Mouse (Mus musculus) MEL (cell line): ENCODE data around the gene Rora. TPM values are rescaled to one million over a fixed set of nuclear protein-coding genes. Genes with fewer than 3 reads are reported as not detected.

Source experiments
- DNase-seq: peaks from one replicate; pipeline ENCODE4 v3.0.0; 2011; ENCODE audit warnings: low read depth, low spot score
- H3K27ac ChIP-seq: 2 replicates; pipeline ENCODE4 v1.5.1; 2012; ENCODE audit warnings: low read depth, mild to moderate bottlenecking, control low read depth, low read length, moderate library complexity; ENCODE audit not compliant: control insufficient read depth
- H3K27me3 ChIP-seq, 2 experiments: fragments of 150-350 bp in 1 of 2; sonication (generic) in 1 of 2; 2 replicates each; pipeline ENCODE4 v1.6.1; 2012; ENCODE audit warnings: low read length in 2 of 2, mild to moderate bottlenecking in 2 of 2, improper control_type of control experiment in 1 of 2, moderate library complexity in 1 of 2; ENCODE audit not compliant: insufficient read depth in 2 of 2, control insufficient read depth in 1 of 2
- H3K36me3 ChIP-seq, 2 experiments: 2 replicates each; pipeline ENCODE4 v1.6.1; 2012 to 2014; ENCODE audit warnings: low read length in 2 of 2, improper control_type of control experiment in 1 of 2, inconsistent platforms in 1 of 2, mild to moderate bottlenecking in 1 of 2; ENCODE audit not compliant: insufficient read depth in 2 of 2, control insufficient read depth in 1 of 2
- H3K4me1 ChIP-seq, 2 experiments: fragments of 150-350 bp in 1 of 2; sonication (generic) in 1 of 2; 2 replicates each; pipeline ENCODE4 v1.6.1; 2012; ENCODE audit warnings: low read length in 2 of 2, improper control_type of control experiment in 1 of 2, mild to moderate bottlenecking in 1 of 2; ENCODE audit not compliant: insufficient read depth in 2 of 2, control insufficient read depth in 1 of 2
- H3K4me3 ChIP-seq, 2 experiments: fragments of 150-350 bp in 1 of 2; sonication (generic) in 1 of 2; 2 replicates each; pipeline ENCODE4 v1.5.1; 2012; ENCODE audit warnings: low read depth in 2 of 2, low read length in 2 of 2, mild to moderate bottlenecking in 2 of 2, moderate library complexity in 2 of 2, control low read depth in 1 of 2, improper control_type of control experiment in 1 of 2; ENCODE audit not compliant: control insufficient read depth in 1 of 2, insufficient read depth in 1 of 2
- H3K79me2 ChIP-seq: 2 replicates; pipeline ENCODE4 v1.6.1; 2012; ENCODE audit warnings: mild to moderate bottlenecking, low read length, moderate library complexity; ENCODE audit not compliant: control insufficient read depth, poor library complexity, insufficient read depth
- H3K9ac ChIP-seq: 2 replicates; pipeline ENCODE4 v1.6.1; 2012; ENCODE audit warnings: low read depth, mild to moderate bottlenecking, control low read depth, low read length, moderate library complexity; ENCODE audit not compliant: control insufficient read depth, poor library complexity, severe bottlenecking
- H3K9me3 ChIP-seq: fragments of 150-350 bp; sonication (generic); replicated peaks from 2 replicates; pipeline ENCODE4 v1.6.1; 2012; ENCODE audit warnings: mild to moderate bottlenecking, low read length, improper control_type of control experiment, moderate library complexity; ENCODE audit not compliant: insufficient read depth
- BHLHE40 ChIP-seq: IDR thresholded peaks from 2 replicates; pipeline ENCODE4 v1.6.1; 2012; ENCODE audit warnings: low read depth, mild to moderate bottlenecking, inconsistent platforms, low read length, improper control_type of control experiment, borderline replicate concordance
- CTCF ChIP-seq, 3 experiments: IDR thresholded peaks in 2 of 3; conservative IDR thresholded peaks in 1 of 3; 2 replicates each; pipeline ENCODE4 v1.5.1; 2011 to 2012; ENCODE audit warnings: low read length in 3 of 3, low read depth in 2 of 3, mild to moderate bottlenecking in 2 of 3, improper control_type of control experiment in 1 of 3, inconsistent platforms in 1 of 3, mixed read lengths in 1 of 3, moderate library complexity in 1 of 3; ENCODE audit not compliant: control insufficient read depth in 1 of 3, insufficient read depth in 1 of 3, poor library complexity in 1 of 3, severe bottlenecking in 1 of 3
- E2F4 ChIP-seq: IDR thresholded peaks from 2 replicates; pipeline ENCODE4 v1.6.1; 2011; ENCODE audit warnings: low read depth, low read length, improper control_type of control experiment, borderline replicate concordance
- ELF1 ChIP-seq: IDR thresholded peaks from 2 replicates; pipeline ENCODE4 v1.6.1; 2014; ENCODE audit warnings: low read depth, mild to moderate bottlenecking, inconsistent platforms, low read length, improper control_type of control experiment, moderate library complexity
- EP300 ChIP-seq, 2 experiments: IDR thresholded peaks; 2 replicates each; pipeline ENCODE4 v1.6.1; 2011; ENCODE audit warnings: improper control_type of control experiment in 2 of 2, low read length in 2 of 2, low read depth in 1 of 2, mild to moderate bottlenecking in 1 of 2
- ETS1 ChIP-seq: IDR thresholded peaks from 2 replicates; pipeline ENCODE4 v1.6.1; 2012; ENCODE audit warnings: low read depth, mild to moderate bottlenecking, inconsistent platforms, low read length, improper control_type of control experiment, moderate library complexity
- GABPA ChIP-seq: IDR thresholded peaks from 2 replicates; pipeline ENCODE4 v1.6.1; 2012; ENCODE audit warnings: low read depth, mild to moderate bottlenecking, inconsistent platforms, low read length, improper control_type of control experiment, moderate library complexity
- HCFC1 ChIP-seq: IDR thresholded peaks from 2 replicates; pipeline ENCODE4 v1.6.1; 2012; ENCODE audit warnings: low read depth, mild to moderate bottlenecking, inconsistent platforms, low read length, improper control_type of control experiment, moderate library complexity
- JUND ChIP-seq: IDR thresholded peaks from 2 replicates; pipeline ENCODE4 v1.6.1; 2011; ENCODE audit warnings: low read depth, mild to moderate bottlenecking, improper control_type of control experiment, low read length
- KAT2A ChIP-seq: conservative IDR thresholded peaks from 2 replicates; pipeline ENCODE4 v1.6.1; 2012; ENCODE audit warnings: low read depth, low read length, improper control_type of control experiment, inconsistent platforms
- MEF2A ChIP-seq: IDR thresholded peaks from 2 replicates; pipeline ENCODE4 v1.6.1; 2014; ENCODE audit warnings: low read depth, mild to moderate bottlenecking, inconsistent platforms, low read length, improper control_type of control experiment; ENCODE audit not compliant: poor library complexity, insufficient replicate concordance, severe bottlenecking; ENCODE audit errors: extremely low read depth
- MYC ChIP-seq: IDR thresholded peaks from 2 replicates; pipeline ENCODE4 v1.6.1; 2011; ENCODE audit warnings: low read depth, mild to moderate bottlenecking, low read length, improper control_type of control experiment, moderate library complexity
- NELFE ChIP-seq: IDR thresholded peaks from 2 replicates; pipeline ENCODE4 v1.6.1; 2011; ENCODE audit warnings: low read depth, low read length, improper control_type of control experiment
- POLR2AphosphoS2 ChIP-seq: IDR thresholded peaks from 2 replicates; pipeline ENCODE4 v1.6.1; 2011; ENCODE audit warnings: low read length, improper control_type of control experiment
- POLR2AphosphoS5 ChIP-seq: IDR thresholded peaks from 2 replicates; pipeline ENCODE4 v1.6.1; 2012; ENCODE audit warnings: low read depth, borderline replicate concordance, mild to moderate bottlenecking, inconsistent platforms, low read length, moderate library complexity, mixed read lengths
- RCOR1 ChIP-seq: IDR thresholded peaks from 2 replicates; pipeline ENCODE4 v1.6.1; 2012; ENCODE audit warnings: low read depth, mild to moderate bottlenecking, inconsistent platforms, low read length, improper control_type of control experiment
- TAL1 ChIP-seq: IDR thresholded peaks from 2 replicates; pipeline ENCODE4 v1.6.1; 2012; ENCODE audit warnings: mild to moderate bottlenecking, inconsistent platforms, low read length, moderate library complexity, mixed read lengths
- TBP ChIP-seq: IDR thresholded peaks from 2 replicates; pipeline ENCODE4 v1.8.0; 2011; ENCODE audit warnings: low read depth, low read length, improper control_type of control experiment
- UBTF ChIP-seq: IDR thresholded peaks from 2 replicates; pipeline ENCODE4 v1.6.1; 2012; ENCODE audit warnings: low read depth, mild to moderate bottlenecking, inconsistent platforms, low read length, improper control_type of control experiment, moderate library complexity, borderline replicate concordance; ENCODE audit not compliant: insufficient read depth
- USF2 ChIP-seq, 2 experiments: IDR thresholded peaks; 2 replicates each; pipeline ENCODE4 v1.6.1; 2011 to 2012; ENCODE audit warnings: improper control_type of control experiment in 2 of 2, low read length in 2 of 2, borderline replicate concordance in 1 of 2, inconsistent platforms in 1 of 2, low read depth in 1 of 2, mild to moderate bottlenecking in 1 of 2; ENCODE audit not compliant: insufficient read depth in 1 of 2
- ZC3H11A ChIP-seq: IDR thresholded peaks from 2 replicates; pipeline ENCODE4 v1.6.1; 2012; ENCODE audit warnings: low read depth, mild to moderate bottlenecking, inconsistent platforms, low read length, improper control_type of control experiment
- ZNF384 ChIP-seq: IDR thresholded peaks from 2 replicates; pipeline ENCODE4 v1.6.1; 2012; ENCODE audit warnings: low read depth, mild to moderate bottlenecking, inconsistent platforms, low read length, improper control_type of control experiment
- polyA plus RNA-seq, 2 experiments: library from polyadenylated mRNA; stranded (reverse) in 1 of 2; unstranded in 1 of 2; fragments of >175 nt in 1 of 2; fragments of >200 nt in 1 of 2; gene quantifications; 2 replicates each; pipeline versions ENCODE4 v1.2.1 to v1.2.4; 2012; ENCODE audit warnings: low replicate concordance in 2 of 2, low read depth in 1 of 2; ENCODE audit not compliant: insufficient read length in 2 of 2, insufficient read depth in 1 of 2, missing spikeins in 1 of 2
- total RNA-seq: library from RNA; depleted of rRNA; stranded (reverse); fragments of 300-350 nt; gene quantifications from 2 replicates; pipeline ENCODE4 v1.2.3, GENCODE M21; 2012

Gene Rora
- total and polyA plus RNA-seq, 3 experiments, result not detected

- no peaks in the 10 kb centered on the region for H3K9me3 ChIP-seq
- H3K79me2 ChIP-seq, result no peaks in the 10 kb centered on the region
- H3K27me3 ChIP-seq, result no peaks in the 10 kb centered on the region
- no peaks in the 10 kb centered on the region for H3K4me1 ChIP-seq
- no peaks in the 10 kb centered on the region for H3K36me3 ChIP-seq
- no peak overlapping the region for H3K4me3 ChIP-seq
- TF ChIP-seq EP300 (IDR thresholded peaks at IDR 0.05; ENCODE audit: low read depth in 1 of 2, low read length in 2 of 2) (no peak), NELFE (no peak), ELF1 (no peak), POLR2AphosphoS2 (no peak)
- H3K27ac ChIP-seq, result no peak overlapping the region
- no peak overlapping the region for H3K9ac ChIP-seq
- DNase-seq, result no peak
Measured at GRCm38 (mm10) chr9:69290018-69290880, 636.7 kb downstream of the Rora start.

DNA sequence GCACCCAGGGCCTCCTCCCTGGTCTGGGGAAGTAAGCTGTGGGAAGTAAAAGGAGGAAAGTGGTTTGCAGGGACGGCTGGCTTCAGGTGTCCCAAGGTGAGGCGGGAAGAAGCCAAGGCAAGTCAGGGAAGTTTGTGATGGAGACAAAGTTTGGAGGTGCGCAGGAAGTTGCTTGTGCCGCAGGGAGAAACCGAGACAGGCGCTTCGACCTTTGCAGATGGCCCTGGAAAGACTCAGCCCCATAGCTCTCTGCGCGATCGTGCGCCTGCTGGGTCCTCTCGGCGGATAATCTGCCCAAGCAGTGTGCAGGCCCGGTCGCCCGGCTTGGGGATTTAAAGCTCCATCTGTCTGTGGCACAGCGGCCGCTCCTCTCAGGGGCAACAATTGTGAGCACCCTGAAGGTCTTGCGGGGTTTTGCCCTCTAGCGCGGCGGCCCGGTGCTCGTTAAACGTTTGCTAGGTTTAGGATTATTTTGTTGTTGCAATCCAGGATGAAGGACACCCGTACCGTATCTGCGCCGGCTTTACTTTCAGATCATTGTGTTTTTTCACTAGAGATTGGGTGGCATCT, 637.4 kb downstream of the Rora start:
- no peak for DNase-seq
- Histone ChIP-seq H3K79me2 (no peaks in the 10 kb centered on the region), H3K4me1 (no peaks in the 10 kb centered on the region), H3K27ac (no peak overlapping the region), H3K9ac (no peak overlapping the region), H3K27me3 (no peaks in the 10 kb centered on the region), H3K4me3 (no peak overlapping the region), H3K9me3 (no peaks in the 10 kb centered on the region), H3K36me3 (no peaks in the 10 kb centered on the region)
- no peak for TF ChIP-seq KAT2A
- no peak for TF ChIP-seq ZC3H11A
- no peak for TF ChIP-seq POLR2AphosphoS5
- TF ChIP-seq RCOR1, result no peak
- no peak for TF ChIP-seq MEF2A
- TF ChIP-seq EP300 (IDR thresholded peaks at IDR 0.05; ENCODE audit: low read depth in 1 of 2, low read length in 2 of 2), result no peak
- TF ChIP-seq NELFE, result no peak
- no peak for TF ChIP-seq E2F4
- no peak for TF ChIP-seq JUND
- TF ChIP-seq UBTF, result no peak
- TF ChIP-seq HCFC1, result no peak
- TF ChIP-seq TBP, result no peak
- TF ChIP-seq TAL1, result no peak
- TF ChIP-seq USF2 (IDR thresholded peaks at IDR 0.05; ENCODE audit: borderline replicate concordance in 1 of 2, insufficient read depth in 1 of 2, low read depth in 1 of 2, low read length in 2 of 2), result no peak
- no peak for TF ChIP-seq GABPA
- no peak for TF ChIP-seq BHLHE40
- TF ChIP-seq ZNF384, result no peak
- no peak for TF ChIP-seq CTCF (IDR thresholded peaks at IDR 0.05 in 2 of 3, conservative IDR thresholded peaks at IDR 0.05 in 1 of 3; ENCODE audit: control insufficient read depth in 1 of 3, insufficient read depth in 1 of 3, low read depth in 2 of 3, low read length in 3 of 3, poor library complexity in 1 of 3, severe bottlenecking in 1 of 3)
- no peak for TF ChIP-seq ETS1
- no peak for TF ChIP-seq MYC
